Mouse (Mus musculus): ENCODE results near the gene Ldhal6b. TPM values are rescaled to one million over a fixed set of nuclear protein-coding genes. Genes with fewer than 3 reads are reported as not detected.

Ldhal6b gene
- total RNA-seq, 2 experiments from 2014 or later, result 0.97 to 1.2 TPM

- DNase-seq (ENCODE audit: extremely low spot score in 1 of 2, low spot score in 2 of 2), result peak in 1 of 2 experiments; percentile 59
- intact Hi-C loops (cut with DNase I), result no loop called here
Observed at GRCm38 (mm10) chr17:5377930-5378310, 40.6 kb downstream of the Ldhal6b start.

- no peak for DNase-seq (ENCODE audit: extremely low spot score in 1 of 2, low spot score in 2 of 2)
- intact Hi-C loops (cut with DNase I), result no loop called here
Observed at GRCm38 (mm10) chr17:5377151-5377929, 41.2 kb downstream of the Ldhal6b start.

DNA sequence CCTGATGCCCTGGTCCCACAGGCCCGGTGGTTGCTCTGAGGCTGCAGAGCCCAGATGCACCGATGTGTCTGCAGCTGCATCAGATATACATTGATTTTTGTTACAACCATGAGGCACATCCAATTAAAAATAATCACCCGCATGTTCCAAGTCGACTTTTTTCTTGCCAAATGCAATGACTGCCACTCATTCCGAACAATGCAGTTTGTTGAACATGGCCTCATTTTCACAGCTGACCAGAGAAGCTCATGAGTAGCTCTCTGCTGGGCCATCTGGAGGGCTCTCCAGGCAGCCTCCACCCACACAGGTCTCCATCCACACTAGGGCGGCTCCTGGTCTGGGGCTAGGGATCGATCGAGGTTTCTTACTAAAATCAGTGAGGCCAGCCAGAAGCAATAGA, 45.6 kb downstream of the Ldhal6b start:
- intact Hi-C loops (cut with DNase I), result no loop called here
- no peak for DNase-seq (ENCODE audit: extremely low spot score in 1 of 2, low spot score in 2 of 2)

DNA sequence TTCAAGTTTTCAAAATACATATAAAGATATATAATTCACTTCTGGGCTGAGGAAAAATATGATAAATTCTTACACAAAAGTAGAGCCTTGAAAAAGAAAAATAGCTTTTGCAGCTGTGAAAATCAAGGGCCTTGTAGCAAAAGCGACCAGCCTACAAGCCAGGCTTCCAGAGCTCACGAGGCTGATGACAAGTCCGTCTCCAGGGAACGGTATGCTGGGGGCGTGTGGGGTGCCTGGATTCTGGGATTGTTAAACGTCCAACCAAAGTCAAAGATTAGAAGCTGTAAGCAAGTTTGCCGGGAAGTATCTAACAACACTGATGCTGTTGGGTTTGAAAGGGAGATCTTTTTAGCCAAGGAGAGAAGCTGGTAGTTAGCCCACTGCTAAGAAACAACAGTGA, 47.0 kb downstream of the Ldhal6b start:
- intact Hi-C loops (cut with DNase I), result no loop called here
- DNase-seq (ENCODE audit: extremely low spot score in 1 of 2, low spot score in 2 of 2), result no peak

- DNase-seq (ENCODE audit: extremely low spot score in 1 of 2, low spot score in 2 of 2), result no peak
- intact Hi-C loops (cut with DNase I), result no loop called here
Observed at GRCm38 (mm10) chr17:5371032-5371431, 47.5 kb downstream of the Ldhal6b start.

Small RNA genes within 50 kb of the gene (microRNA-seq; reads per million reads assigned to microRNA genes)
- not detected for gene Gm22475

Other genes with a start within 250 kb of the Ldhal6b start
- 10 to 100 TPM; 86.9 to 88.1 TPM for gene Tmem242, start 21.5 kb upstream of the Ldhal6b start, total RNA-seq (2021)
- 10 to 100 TPM; 25.9 to 29.4 TPM for gene Zdhhc14, start 73.8 kb upstream of the Ldhal6b start, total RNA-seq (2021)

All from left cerebral cortex, postnatal 10 days (tissue).